Mouse (Mus musculus): ENCODE measurements around the gene Huwe1.

DNA sequence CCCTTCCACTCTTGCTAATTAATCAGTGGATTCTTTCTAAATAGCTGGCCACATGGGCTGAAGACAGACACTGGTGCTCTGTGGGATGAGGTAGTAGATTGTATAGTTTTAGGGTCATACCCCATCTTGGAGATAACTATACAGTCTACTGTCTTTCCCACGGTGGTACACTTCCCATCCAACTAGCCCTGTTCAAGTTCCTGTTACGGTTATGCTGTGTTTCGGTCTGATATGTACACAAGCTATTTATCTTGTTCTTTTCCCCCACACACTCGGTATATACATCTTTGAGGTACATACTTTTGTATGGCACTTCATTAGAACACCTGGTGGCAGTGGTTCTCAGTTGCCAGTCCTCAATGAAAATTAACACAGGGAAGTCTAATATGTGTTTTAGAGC is 111.7 kb downstream of the Huwe1 start:
- TF ChIP-seq CTCF (IDR thresholded peaks at IDR 0.05; ENCODE audit: low read depth, low read length) (no peak), POLR2A (IDR thresholded peaks at IDR 0.05; ENCODE audit: extremely low read depth, insufficient read depth, low read length) (no peak)
